Mouse (Mus musculus): Measurements from ENCODE around the gene Cadm2. TPM values are rescaled to one million over a fixed set of nuclear protein-coding genes. Genes with fewer than 3 reads are reported as not detected.

Gene Cadm2
- polyA plus RNA-seq, 1 experiment from 2014 or later: 0.25 TPM

DNA sequence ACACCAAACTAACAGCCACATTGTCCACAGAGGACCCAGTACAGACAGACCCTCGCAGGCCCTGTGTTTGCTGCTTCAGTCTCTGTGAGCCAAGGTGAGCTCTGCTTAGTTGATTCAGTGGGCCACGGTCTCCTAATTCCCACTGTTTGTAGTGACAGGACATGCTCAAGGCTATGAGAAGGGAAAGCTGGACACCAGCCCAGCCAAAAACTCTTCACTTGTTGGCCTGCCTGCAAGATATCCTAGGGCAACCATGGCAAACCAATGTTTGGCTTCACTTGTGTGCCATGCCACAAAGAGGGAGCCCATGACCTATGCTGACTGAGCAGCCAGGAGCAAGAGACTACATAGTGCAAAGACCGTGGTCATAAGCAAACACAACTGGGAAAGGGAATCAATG is 795.8 kb downstream of the Cadm2 start:
- no peaks in the 10 kb centered on the region for H3K36me3 ChIP-seq
- H3K4me1 ChIP-seq: no peaks in the 10 kb centered on the region
- no peak overlapping the region for H3K4me2 ChIP-seq
- no peaks in the 10 kb centered on the region for H3K9me3 ChIP-seq
- 72% methylated on average over 3 of the region's 3 CpGs for WGBS
- H3K9ac ChIP-seq: no peak overlapping the region
- no peak for ATAC-seq (ENCODE audit: extremely low read depth, insufficient number of reproducible peaks, low FRiP score, low TSS enrichment)
- H3K27ac ChIP-seq (replicated peaks): no peak overlapping the region
- H3K4me3 ChIP-seq: no peak overlapping the region
- H3K27me3 ChIP-seq (replicated peaks): no peaks in the 10 kb centered on the region

DNA sequence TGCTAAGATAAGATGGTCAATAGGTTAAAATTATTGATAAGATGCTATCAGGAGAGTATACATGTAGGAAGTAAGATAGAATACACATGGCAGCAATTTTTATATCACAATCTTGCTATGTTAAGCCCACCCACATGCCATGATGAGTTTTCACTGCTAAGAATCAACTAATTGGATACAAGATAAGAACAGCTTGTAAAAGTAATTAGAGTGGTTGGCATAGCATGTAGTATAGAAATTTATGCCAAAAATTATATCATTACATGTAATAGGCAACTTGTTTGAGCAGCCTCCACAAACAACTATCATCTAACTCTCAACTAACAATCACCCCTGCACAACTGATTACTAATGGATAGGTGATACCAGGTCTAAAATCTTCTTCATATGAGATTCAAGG is 809.2 kb downstream of the Cadm2 start:
- no peak overlapping the region for H3K4me3 ChIP-seq
- no peak overlapping the region for H3K27ac ChIP-seq (replicated peaks)
- no peak overlapping the region for H3K4me2 ChIP-seq
- ATAC-seq (ENCODE audit: extremely low read depth, insufficient number of reproducible peaks, low FRiP score, low TSS enrichment): no peak
- H3K9me3 ChIP-seq: no peaks in the 10 kb centered on the region
- H3K9ac ChIP-seq: no peak overlapping the region
- H3K36me3 ChIP-seq: no peaks in the 10 kb centered on the region
- H3K27me3 ChIP-seq (replicated peaks): no peaks in the 10 kb centered on the region
- no peaks in the 10 kb centered on the region for H3K4me1 ChIP-seq

- Histone ChIP-seq H3K36me3 (no peaks in the 10 kb centered on the region), H3K4me2 (no peak overlapping the region), H3K27me3 (replicated peaks) (no peaks in the 10 kb centered on the region), H3K4me1 (0 out of 2 replicates have a peak, but pooled peaks cover 3% of the 10 kb centered on the region), H3K27ac (replicated peaks) (no peak overlapping the region), H3K9me3 (no peaks in the 10 kb centered on the region), H3K9ac (no peak overlapping the region), H3K4me3 (no peak overlapping the region)
- ATAC-seq (ENCODE audit: extremely low read depth, insufficient number of reproducible peaks, low FRiP score, low TSS enrichment): no peak
- 59% methylated on average over 3 of the region's 3 CpGs for WGBS
Measured at GRCm38 (mm10) chr16:66798204-66798603, 822.5 kb downstream of the Cadm2 start.

DNA sequence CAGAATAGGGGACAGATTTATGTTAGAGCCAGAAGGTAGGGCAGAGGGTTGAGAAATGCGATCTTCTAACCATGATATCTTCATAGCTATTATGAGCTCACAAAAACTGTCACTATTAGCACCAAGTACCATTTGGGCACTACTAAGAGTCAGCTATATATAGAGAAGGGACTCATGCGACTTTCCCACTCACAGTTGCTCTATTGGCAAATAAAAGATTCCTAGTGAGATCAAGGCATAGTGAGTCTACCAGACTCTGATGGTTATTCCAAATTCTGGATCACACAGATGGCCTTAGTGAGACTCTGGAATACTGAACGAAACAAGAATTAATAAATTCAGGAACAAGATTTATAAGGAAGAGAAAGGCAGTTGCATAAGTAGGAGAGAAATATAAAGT is 827.6 kb downstream of the Cadm2 start:
- no peak overlapping the region for H3K27ac ChIP-seq (replicated peaks)
- no peaks in the 10 kb centered on the region for H3K9me3 ChIP-seq
- no peak for ATAC-seq (ENCODE audit: extremely low read depth, insufficient number of reproducible peaks, low FRiP score, low TSS enrichment)
- H3K36me3 ChIP-seq: no peaks in the 10 kb centered on the region
- no peak overlapping the region for H3K9ac ChIP-seq
- WGBS: 77% methylated on average over 3 of the region's 3 CpGs
- no peak overlapping the region for H3K4me3 ChIP-seq
- no peak overlapping the region for H3K4me2 ChIP-seq
- H3K27me3 ChIP-seq (replicated peaks): no peaks in the 10 kb centered on the region
- 0 out of 2 replicates have a peak, but pooled peaks cover 3% of the 10 kb centered on the region for H3K4me1 ChIP-seq

DNA sequence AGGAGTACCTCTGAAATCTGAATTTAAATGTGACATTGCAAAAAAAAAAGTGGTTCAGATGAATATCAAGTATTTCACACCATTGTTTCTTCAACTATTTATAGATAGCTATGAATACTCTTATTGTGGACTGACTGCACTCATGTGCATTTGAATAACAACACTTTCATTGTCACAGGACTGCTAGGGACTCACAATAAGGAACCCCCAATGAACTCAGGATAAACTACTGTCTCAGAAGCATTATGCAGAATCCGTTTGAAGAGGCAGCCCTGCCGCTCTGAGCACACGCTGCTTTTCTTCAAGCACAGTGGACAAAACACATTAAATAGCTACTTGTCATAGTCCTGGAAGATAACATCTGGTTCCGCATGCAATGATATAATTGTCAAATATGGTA is 848.8 kb downstream of the Cadm2 start:
- H3K4me1 ChIP-seq: no peaks in the 10 kb centered on the region
- 65% methylated on average over 4 of the region's 4 CpGs for WGBS
- H3K9me3 ChIP-seq: no peaks in the 10 kb centered on the region
- H3K36me3 ChIP-seq: no peaks in the 10 kb centered on the region
- no peak overlapping the region for H3K4me2 ChIP-seq
- no peak overlapping the region for H3K9ac ChIP-seq
- no peak for ATAC-seq (ENCODE audit: extremely low read depth, insufficient number of reproducible peaks, low FRiP score, low TSS enrichment)
- H3K27me3 ChIP-seq (replicated peaks): no peaks in the 10 kb centered on the region
- H3K27ac ChIP-seq (replicated peaks): no peak overlapping the region
- no peak overlapping the region for H3K4me3 ChIP-seq

DNA sequence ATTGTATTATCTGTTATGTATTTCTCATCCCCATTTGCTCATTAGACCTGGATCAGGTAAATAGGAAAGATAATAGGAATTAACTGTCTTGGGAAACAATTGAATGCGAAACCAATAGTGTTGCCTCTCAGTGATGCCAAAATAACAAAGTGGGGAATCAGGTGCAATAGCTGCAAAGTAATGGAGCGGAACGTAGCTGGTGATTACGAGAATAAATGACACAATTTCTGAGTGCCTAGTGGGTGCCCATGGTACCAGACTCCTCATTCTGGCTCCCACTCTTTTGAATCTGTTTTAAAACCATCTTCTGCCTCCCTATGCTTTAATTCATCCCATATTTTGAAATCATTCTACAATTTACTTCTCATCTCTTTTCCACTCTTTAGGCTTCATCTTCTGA is 851.2 kb downstream of the Cadm2 start:
- Histone ChIP-seq H3K27ac (replicated peaks) (no peak overlapping the region), H3K36me3 (no peaks in the 10 kb centered on the region), H3K27me3 (replicated peaks) (no peaks in the 10 kb centered on the region), H3K9me3 (no peaks in the 10 kb centered on the region), H3K9ac (no peak overlapping the region), H3K4me2 (no peak overlapping the region), H3K4me3 (no peak overlapping the region), H3K4me1 (no peaks in the 10 kb centered on the region)
- no peak for ATAC-seq (ENCODE audit: extremely low read depth, insufficient number of reproducible peaks, low FRiP score, low TSS enrichment)
- WGBS: 84% methylated on average over 4 of the region's 4 CpGs

DNA sequence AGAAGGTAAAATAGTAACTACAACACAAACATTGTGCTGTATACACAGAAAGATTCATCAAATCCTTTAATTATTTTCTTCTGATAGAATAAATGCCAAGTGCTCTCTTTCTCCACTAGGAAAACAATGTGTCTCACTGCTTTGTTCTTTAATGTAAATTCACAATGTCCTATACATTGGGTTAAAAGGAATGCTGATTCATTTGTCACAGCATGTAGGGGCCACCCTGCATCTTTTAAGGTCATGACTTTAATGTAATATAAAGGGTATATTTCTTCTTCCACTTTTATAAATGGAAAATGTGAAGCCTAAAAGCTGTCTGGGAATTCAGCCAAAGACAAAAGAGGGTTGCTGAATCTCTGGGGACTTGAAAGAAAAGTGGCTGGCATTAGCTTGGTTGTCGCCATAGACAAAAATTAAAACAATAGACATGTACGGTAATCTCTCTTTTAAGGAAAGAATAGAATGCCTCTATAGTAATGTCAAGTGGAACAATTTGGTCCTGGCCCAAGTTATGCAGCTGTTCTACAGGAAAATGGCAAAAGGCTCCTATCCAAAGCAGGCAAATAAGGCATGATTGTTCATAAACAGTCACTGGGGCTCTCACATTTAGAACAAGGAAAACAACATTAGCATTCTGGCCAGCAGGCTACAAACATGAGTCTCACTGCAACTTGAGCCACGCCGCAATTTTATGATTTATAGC is 851.9 kb downstream of the Cadm2 start:
- Histone ChIP-seq H3K36me3 (no peaks in the 10 kb centered on the region), H3K4me2 (no peak overlapping the region), H3K9me3 (no peaks in the 10 kb centered on the region), H3K4me1 (no peaks in the 10 kb centered on the region), H3K27me3 (replicated peaks) (no peaks in the 10 kb centered on the region), H3K9ac (no peak overlapping the region), H3K4me3 (no peak overlapping the region), H3K27ac (replicated peaks) (no peak overlapping the region)
- no peak for ATAC-seq (ENCODE audit: extremely low read depth, insufficient number of reproducible peaks, low FRiP score, low TSS enrichment)
- 70% methylated on average over 4 of the region's 4 CpGs for WGBS

DNA sequence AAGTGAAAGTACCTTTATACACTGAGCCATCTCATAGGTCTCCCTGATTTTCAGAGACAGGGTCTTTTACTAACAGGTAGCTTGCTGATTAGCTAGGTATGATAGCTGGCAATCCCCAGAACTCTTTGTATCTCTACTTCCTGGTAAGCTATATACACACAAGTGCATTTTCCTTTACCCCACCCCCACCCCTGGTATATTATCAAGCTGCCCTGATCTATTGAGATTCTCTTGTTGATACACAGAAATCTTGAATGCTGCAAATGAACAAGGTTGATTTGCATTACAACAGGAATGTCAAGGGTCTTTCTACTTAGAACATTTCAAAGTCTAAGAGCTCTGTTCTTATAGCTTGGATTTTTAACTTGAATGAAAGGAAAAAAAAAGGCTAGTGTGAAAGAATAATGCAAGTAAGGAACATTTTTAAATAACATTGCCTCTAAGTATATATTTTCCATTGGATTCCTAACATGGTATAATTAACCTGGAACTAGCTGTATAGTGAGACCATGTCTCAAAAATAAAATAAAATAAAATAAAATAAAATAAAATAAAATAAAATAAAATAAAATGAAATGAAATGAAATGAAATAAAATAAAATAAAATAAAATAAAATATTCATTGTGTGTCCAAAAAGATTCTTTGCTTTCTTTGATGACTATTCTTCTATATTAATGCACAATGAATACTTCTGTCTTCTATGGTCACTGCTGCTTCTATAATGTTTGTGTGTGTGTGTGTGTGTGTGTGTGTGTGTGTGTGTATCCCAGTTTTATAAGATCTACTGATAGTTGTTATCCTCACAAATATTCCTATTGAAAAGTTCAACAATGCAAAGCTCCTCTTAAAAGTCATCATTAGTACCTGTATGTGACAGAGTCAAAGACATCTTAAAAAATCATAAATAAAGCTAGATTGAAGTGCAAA is 858.9 kb downstream of the Cadm2 start:
- no peaks in the 10 kb centered on the region for H3K27me3 ChIP-seq (replicated peaks)

GRCm38 (mm10) chr16:66748533-66748932 is 872.2 kb downstream of the Cadm2 start:
- H3K27me3 ChIP-seq (replicated peaks): no peaks in the 10 kb centered on the region
- no peak for ATAC-seq (ENCODE audit: extremely low read depth, insufficient number of reproducible peaks, low FRiP score, low TSS enrichment)
- no peak overlapping the region for H3K4me3 ChIP-seq
- no peaks in the 10 kb centered on the region for H3K36me3 ChIP-seq
- no peak overlapping the region for H3K27ac ChIP-seq (replicated peaks)
- H3K9ac ChIP-seq: no peak overlapping the region
- H3K4me1 ChIP-seq: no peaks in the 10 kb centered on the region
- no peaks in the 10 kb centered on the region for H3K9me3 ChIP-seq
- 74% methylated on average over 2 of the region's 2 CpGs for WGBS
- no peak overlapping the region for H3K4me2 ChIP-seq

More for the DNA sequence above, 858.9 kb downstream of the Cadm2 start:
- H3K36me3 ChIP-seq: no peaks in the 10 kb centered on the region
- no peaks in the 10 kb centered on the region for H3K9me3 ChIP-seq
- H3K4me2 ChIP-seq: no peak overlapping the region
- H3K9ac ChIP-seq: no peak overlapping the region
- H3K4me3 ChIP-seq: no peak overlapping the region
- ATAC-seq (ENCODE audit: extremely low read depth, insufficient number of reproducible peaks, low FRiP score, low TSS enrichment): no peak
- H3K4me1 ChIP-seq: no peaks in the 10 kb centered on the region
- H3K27ac ChIP-seq (replicated peaks): no peak overlapping the region

DNA sequence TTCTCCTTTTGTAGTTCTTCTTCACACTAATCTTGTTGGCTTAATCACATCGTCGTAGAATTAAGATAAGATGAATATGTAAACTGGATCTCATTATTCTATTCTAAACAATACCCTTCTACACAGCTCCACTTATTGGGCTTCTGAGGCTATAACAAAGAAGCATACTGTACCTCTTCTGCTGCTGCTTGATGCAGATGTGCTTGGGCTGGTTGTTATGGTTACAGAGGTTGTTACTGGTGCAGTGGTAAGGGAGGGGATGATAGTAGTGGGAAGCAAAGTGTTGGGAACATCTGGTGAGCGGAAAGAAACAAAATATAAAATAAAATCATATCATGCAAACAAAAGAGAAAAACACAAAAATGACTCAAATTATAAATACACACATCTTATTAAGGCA is 889.5 kb downstream of the Cadm2 start:
- 45% methylated on average over 3 of the region's 3 CpGs for WGBS

DNA sequence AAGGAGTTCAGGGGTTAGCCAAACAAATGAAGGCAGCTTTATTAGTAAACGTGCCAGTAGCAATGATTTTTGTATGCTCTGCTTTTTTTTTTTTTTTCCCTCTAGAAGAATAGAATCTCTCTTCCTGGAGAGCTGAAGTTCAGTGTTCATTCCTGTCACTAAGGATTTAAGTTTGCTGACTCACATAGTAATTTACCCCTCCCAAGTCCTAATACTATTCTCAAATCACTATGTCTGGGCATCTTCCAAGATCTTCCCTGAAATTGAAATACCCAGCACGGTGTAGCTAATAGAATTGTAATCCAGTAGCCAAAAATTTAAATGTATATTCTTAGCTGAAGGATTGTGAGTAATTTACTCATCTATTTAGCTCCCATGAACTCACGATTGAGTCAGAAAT is 914.2 kb downstream of the Cadm2 start:
- Histone ChIP-seq H3K27ac (replicated peaks) (no peak overlapping the region), H3K9me3 (no peaks in the 10 kb centered on the region), H3K36me3 (no peaks in the 10 kb centered on the region), H3K4me1 (no peaks in the 10 kb centered on the region), H3K9ac (no peak overlapping the region), H3K27me3 (replicated peaks) (no peaks in the 10 kb centered on the region), H3K4me2 (no peak overlapping the region), H3K4me3 (no peak overlapping the region)
- ATAC-seq (ENCODE audit: extremely low read depth, insufficient number of reproducible peaks, low FRiP score, low TSS enrichment): no peak
- 67% methylated on average over 3 of the region's 3 CpGs for WGBS

More for the DNA sequence above, 889.5 kb downstream of the Cadm2 start:
- Histone ChIP-seq H3K4me1 (no peaks in the 10 kb centered on the region), H3K4me2 (no peak overlapping the region), H3K27ac (replicated peaks) (no peak overlapping the region), H3K27me3 (replicated peaks) (no peaks in the 10 kb centered on the region), H3K4me3 (no peak overlapping the region), H3K9me3 (no peaks in the 10 kb centered on the region), H3K36me3 (no peaks in the 10 kb centered on the region), H3K9ac (no peak overlapping the region)
- ATAC-seq (ENCODE audit: extremely low read depth, insufficient number of reproducible peaks, low FRiP score, low TSS enrichment): no peak

- Histone ChIP-seq H3K9me3 (no peaks in the 10 kb centered on the region), H3K4me3 (no peak overlapping the region), H3K4me1 (no peaks in the 10 kb centered on the region), H3K36me3 (no peaks in the 10 kb centered on the region), H3K4me2 (no peak overlapping the region), H3K9ac (no peak overlapping the region), H3K27ac (replicated peaks) (no peak overlapping the region), H3K27me3 (replicated peaks) (no peaks in the 10 kb centered on the region)
- no peak for ATAC-seq (ENCODE audit: extremely low read depth, insufficient number of reproducible peaks, low FRiP score, low TSS enrichment)
Measured at GRCm38 (mm10) chr16:66694783-66695182, 925.9 kb downstream of the Cadm2 start.
